Mouse (Mus musculus) embryonic fibroblast, embryonic 13.5 days (primary cell): ENCODE measurements at regions not wholly inside any gene's neighbourhood (a gene's known extent, or its start where the extent isn't known, plus 50 kb on each side); places are given as distances from the start of the nearest gene placed in this dataset.

Experiments used
- H3K27ac ChIP-seq: 2 replicates; pipeline ENCODE4 v1.5.1; 2012; ENCODE audit warnings: low read length, control low read depth, inconsistent platforms; ENCODE audit not compliant: insufficient read depth
- H3K4me1 ChIP-seq: 2 replicates; pipeline ENCODE4 v1.6.1; 2011; ENCODE audit warnings: low read length; ENCODE audit not compliant: control insufficient read depth, insufficient read depth
- H3K4me3 ChIP-seq: 2 replicates; pipeline ENCODE4 v1.5.1; 2011; ENCODE audit warnings: mild to moderate bottlenecking, control low read depth, low read length; ENCODE audit not compliant: insufficient read depth
- CTCF ChIP-seq: IDR thresholded peaks from 2 replicates; pipeline ENCODE4 v1.5.1; 2011; ENCODE audit warnings: mild to moderate bottlenecking, control low read depth, low read length, moderate library complexity, borderline replicate concordance; ENCODE audit not compliant: insufficient read depth
- POLR2A ChIP-seq: IDR thresholded peaks from 2 replicates; pipeline ENCODE4 v1.6.1; 2011; ENCODE audit warnings: low read depth, mild to moderate bottlenecking, control low read depth, low read length, moderate library complexity

GRCm38 (mm10) chr10:111889111-111889510, 83.4 kb upstream of the Krr1 start:
- H3K4me3 ChIP-seq: no peak overlapping the region
- TF ChIP-seq CTCF: no peak
- no peak for TF ChIP-seq POLR2A
- H3K4me1 ChIP-seq: 0 out of 2 replicates have a peak, but pooled peaks cover 5% of the 10 kb centered on the region
- H3K27ac ChIP-seq: no peak overlapping the region

- Histone ChIP-seq H3K27ac (no peak overlapping the region), H3K4me1 (0 out of 2 replicates have a peak, but pooled peaks cover 7% of the 10 kb centered on the region), H3K4me3 (no peak overlapping the region)
- TF ChIP-seq POLR2A: no peak
- TF ChIP-seq CTCF: no peak
These were observed 79.0 kb upstream of the Krr1 start for GRCm38 (mm10) chr10:111893489-111893888.

- H3K4me3 ChIP-seq: no peak overlapping the region
- 0 out of 2 replicates have a peak, but pooled peaks cover 7% of the 10 kb centered on the region for H3K4me1 ChIP-seq
- no peak overlapping the region for H3K27ac ChIP-seq
- TF ChIP-seq CTCF (no peak), POLR2A (no peak)
These were observed 78.5 kb upstream of the Krr1 start for GRCm38 (mm10) chr10:111893941-111894340.

- no peak overlapping the region for H3K27ac ChIP-seq
- no peak overlapping the region for H3K4me3 ChIP-seq
- TF ChIP-seq POLR2A (no peak), CTCF (no peak)
- 0 out of 2 replicates have a peak, but pooled peaks cover 7% of the 10 kb centered on the region for H3K4me1 ChIP-seq
These were observed 75.1 kb upstream of the Krr1 start for GRCm38 (mm10) chr10:111897361-111897760.

- H3K4me1 ChIP-seq: no peaks in the 10 kb centered on the region
- no peak overlapping the region for H3K4me3 ChIP-seq
- no peak for TF ChIP-seq POLR2A
- no peak overlapping the region for H3K27ac ChIP-seq
These were observed 71.4 kb upstream of the Krr1 start for GRCm38 (mm10) chr10:111900723-111901716.

- TF ChIP-seq CTCF: no peak
- no peak for TF ChIP-seq POLR2A
- H3K4me3 ChIP-seq: no peak overlapping the region
- no peak overlapping the region for H3K27ac ChIP-seq
- H3K4me1 ChIP-seq: no peaks in the 10 kb centered on the region
These were observed 68.5 kb upstream of the Krr1 start for GRCm38 (mm10) chr10:111903956-111904355.

- Histone ChIP-seq H3K27ac (no peak overlapping the region), H3K4me1 (no peaks in the 10 kb centered on the region), H3K4me3 (no peak overlapping the region)
- TF ChIP-seq POLR2A (no peak), CTCF (no peak)
These were observed 64.6 kb upstream of the Krr1 start for GRCm38 (mm10) chr10:111907836-111908235.

GRCm38 (mm10) chr10:111912561-111912960, 59.9 kb upstream of the Krr1 start:
- H3K4me1 ChIP-seq: no peaks in the 10 kb centered on the region
- H3K4me3 ChIP-seq: no peak overlapping the region
- TF ChIP-seq POLR2A (no peak), CTCF (no peak)
- H3K27ac ChIP-seq: no peak overlapping the region

GRCm38 (mm10) chr10:111913066-111913785, 59.2 kb upstream of the Krr1 start:
- no peak overlapping the region for H3K27ac ChIP-seq
- TF ChIP-seq POLR2A: no peak
- no peak for TF ChIP-seq CTCF
- no peaks in the 10 kb centered on the region for H3K4me1 ChIP-seq
- H3K4me3 ChIP-seq: no peak overlapping the region

- no peak overlapping the region for H3K4me3 ChIP-seq
- TF ChIP-seq CTCF: no peak
- no peak for TF ChIP-seq POLR2A
- H3K27ac ChIP-seq: no peak overlapping the region
- H3K4me1 ChIP-seq: no peaks in the 10 kb centered on the region
These were observed 58.2 kb upstream of the Krr1 start for GRCm38 (mm10) chr10:111914231-111914630.
